Mouse (Mus musculus) liver, embryonic 12.5 days (tissue): ENCODE measurements around the gene Caskin2. TPM values are rescaled to one million over a fixed set of nuclear protein-coding genes. Genes with fewer than 3 reads are reported as not detected.
A peak's percentile ranks its signal among the peaks of the same experiment; 100 is the strongest.
"Not testable (repeated sequence)": the region's sequence is repeated elsewhere in the genome, so short reads cannot be mapped to it uniquely, and the experiment has no call there.

Experiments used
- ATAC-seq: fragments of 200-750 bp; cut with Nextera tagmentation; 2 replicates; pipeline ENCODE4 v1.8.0; 2017; ENCODE audit warnings: moderate number of reproducible peaks, mild to moderate bottlenecking, moderate library complexity
- H3K27ac ChIP-seq: fragments of 300-500 bp; sonication (generic); 2 replicates; pipeline ENCODE4 v1.5.1; 2016; ENCODE audit warnings: mild to moderate bottlenecking
- H3K27me3 ChIP-seq: fragments of 300-500 bp; sonication (generic); replicated peaks from 2 replicates; pipeline ENCODE4 v1.6.1; 2016; ENCODE audit warnings: mild to moderate bottlenecking, moderate library complexity
- H3K36me3 ChIP-seq: fragments of 300-500 bp; sonication (generic); 2 replicates; pipeline ENCODE4 v1.6.1; 2016; ENCODE audit warnings: mild to moderate bottlenecking, moderate library complexity
- H3K4me1 ChIP-seq: fragments of 300-500 bp; sonication (generic); 2 replicates; pipeline ENCODE4 v1.6.1; 2016
- H3K4me2 ChIP-seq: fragments of 300-500 bp; sonication (generic); 2 replicates; pipeline ENCODE4 v1.6.1; 2016; ENCODE audit warnings: mild to moderate bottlenecking, moderate library complexity
- H3K4me3 ChIP-seq: fragments of 300-500 bp; sonication (generic); 2 replicates; pipeline ENCODE4 v1.5.1; 2016; ENCODE audit warnings: mild to moderate bottlenecking, moderate library complexity
- H3K9ac ChIP-seq: fragments of 300-500 bp; sonication (generic); 2 replicates; pipeline ENCODE4 v1.6.1; 2016; ENCODE audit warnings: mild to moderate bottlenecking, moderate library complexity
- H3K9me3 ChIP-seq: fragments of 300-500 bp; sonication (generic); replicated peaks from 2 replicates; pipeline ENCODE4 v1.6.1; 2016; ENCODE audit warnings: mild to moderate bottlenecking, moderate library complexity
- WGBS: fragments of 180-500 bp; shearing (Covaris S2); methylation state at CpG from one replicate; pipeline ENCODE4 v1.1.7; 2016; ENCODE audit not compliant: insufficient replicate concordance; 5-methylcytosine and 5-hydroxymethylcytosine counted together
- polyA plus RNA-seq: library from polyadenylated mRNA; unstranded; fragments of >200 nt; fragmentation: Nextera tagmentation; extraction: Ambion mirVana; gene quantifications from 2 replicates; pipeline ENCODE4 v1.2.1, GENCODE M21; 2016

The Caskin2 gene
- 8.3 and 9.2 TPM in 2 replicates for polyA plus RNA-seq

DNA sequence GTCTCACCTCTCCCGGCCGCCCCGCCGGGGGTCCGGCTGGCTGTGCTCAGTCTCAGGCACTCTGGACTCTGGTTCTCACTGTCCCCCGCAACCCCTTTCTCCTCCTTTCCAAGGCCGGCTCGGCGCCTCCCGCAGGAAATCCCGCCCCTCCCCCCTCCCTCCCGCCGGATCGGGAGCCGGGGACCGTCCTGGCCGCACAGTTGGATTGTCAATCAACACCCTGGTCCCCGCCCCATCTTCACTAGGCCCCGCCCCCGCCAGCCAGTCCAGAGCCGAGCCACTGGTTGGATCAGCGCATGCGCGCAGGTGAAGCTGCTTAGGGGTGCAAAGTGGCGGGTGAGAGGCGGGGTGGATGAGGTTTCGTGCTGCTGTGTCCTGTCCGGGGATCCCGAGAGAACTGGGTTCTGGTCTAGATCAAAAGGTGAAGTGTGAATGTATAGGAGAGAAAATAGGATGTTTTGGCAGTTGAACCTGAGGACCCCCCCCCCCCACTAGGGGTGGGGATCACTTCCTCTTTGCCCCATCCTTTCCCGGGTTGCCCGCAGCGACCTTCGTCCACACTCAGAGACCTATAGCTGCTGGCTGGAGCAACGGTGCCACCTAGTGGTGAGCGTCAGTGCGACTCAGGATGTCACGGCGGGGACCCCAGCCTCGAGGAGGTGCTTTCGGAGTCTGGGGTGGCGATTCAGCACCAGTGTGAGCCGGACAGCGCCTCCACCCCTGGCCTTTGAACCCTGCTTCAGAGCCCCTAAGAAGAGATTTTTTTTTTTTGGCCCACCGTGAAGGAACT is at the start of gene Caskin2:
TSS of gene Caskin2 (minus strand) at position 133 of the 790 bp plus-strand sequence.
- peak; percentile 90 for ATAC-seq
- WGBS: under 1% methylated on average over 44 of the region's 44 CpGs
- Histone ChIP-seq H3K27ac (peak within 1 kb of the TSS; percentile 82), H3K4me1 (peaks cover 65% of the 10 kb centered on the region), H3K9me3 (no peaks in the 10 kb centered on the region), H3K4me2 (peak within 1 kb of the TSS; percentile 99), H3K27me3 (no peaks in the 10 kb centered on the region), H3K9ac (peak within 1 kb of the TSS; percentile 90), H3K36me3 (peaks cover 44% of the 10 kb centered on the region), H3K4me3 (peak within 1 kb of the TSS; percentile 93)

DNA sequence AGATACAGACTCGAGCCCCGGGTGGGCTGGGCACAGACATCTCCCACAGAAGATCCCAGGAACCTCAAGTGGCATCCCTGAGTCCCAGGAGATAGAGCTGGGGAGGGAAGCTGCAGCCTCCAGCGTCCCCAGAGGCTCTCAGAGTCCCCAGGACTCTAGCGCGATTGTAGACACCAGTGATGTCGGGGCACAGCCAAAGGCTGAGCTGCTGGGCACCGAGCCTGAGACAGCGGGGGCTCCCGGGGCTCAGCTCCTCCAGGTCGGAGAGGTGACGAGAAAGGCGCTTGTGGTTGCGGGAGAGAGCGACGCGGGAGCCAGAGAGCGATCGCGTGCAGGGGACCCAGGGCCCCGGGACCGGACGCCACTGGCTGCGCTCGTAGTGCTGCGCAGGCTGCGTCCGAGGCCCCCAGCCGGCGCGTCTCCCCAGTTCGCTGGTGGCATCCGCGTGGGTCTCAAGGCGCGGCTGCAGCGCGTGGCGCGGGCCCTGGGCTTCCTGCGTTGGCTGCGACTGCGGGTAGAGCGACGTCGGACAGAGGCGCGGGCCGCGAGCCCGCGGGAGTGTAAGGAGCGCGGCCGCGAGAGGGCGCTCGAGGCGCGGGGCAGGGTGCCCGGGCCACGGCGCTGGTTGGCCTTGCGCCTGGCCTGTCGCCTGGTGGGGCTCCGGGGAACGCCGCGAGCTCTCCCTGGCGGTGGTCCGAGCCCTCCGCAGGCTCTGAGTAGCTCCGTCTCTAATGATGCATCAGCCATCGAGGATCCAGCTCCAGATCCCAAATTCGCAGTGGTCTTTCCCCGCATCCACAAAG is 45.9 kb upstream of the Caskin2 start:
- 3% methylated on average over 74 of the region's 75 CpGs for WGBS
- H3K36me3 ChIP-seq: peaks cover 17% of the 10 kb centered on the region
- peak; percentile 80 for ATAC-seq
- 0 out of 2 replicates have a peak, but pooled peaks cover 7% of the 10 kb centered on the region for H3K9me3 ChIP-seq
- peak overlapping the region; percentile 73 for H3K4me2 ChIP-seq
- H3K4me3 ChIP-seq: peak overlapping the region; percentile 49
- H3K27me3 ChIP-seq: peaks cover 84% of the 10 kb centered on the region
- peaks cover 14% of the 10 kb centered on the region for H3K4me1 ChIP-seq
- H3K27ac ChIP-seq: no peak overlapping the region
- peak overlapping the region; percentile 27; the same call in 1 of the 2 replicates for H3K9ac ChIP-seq

DNA sequence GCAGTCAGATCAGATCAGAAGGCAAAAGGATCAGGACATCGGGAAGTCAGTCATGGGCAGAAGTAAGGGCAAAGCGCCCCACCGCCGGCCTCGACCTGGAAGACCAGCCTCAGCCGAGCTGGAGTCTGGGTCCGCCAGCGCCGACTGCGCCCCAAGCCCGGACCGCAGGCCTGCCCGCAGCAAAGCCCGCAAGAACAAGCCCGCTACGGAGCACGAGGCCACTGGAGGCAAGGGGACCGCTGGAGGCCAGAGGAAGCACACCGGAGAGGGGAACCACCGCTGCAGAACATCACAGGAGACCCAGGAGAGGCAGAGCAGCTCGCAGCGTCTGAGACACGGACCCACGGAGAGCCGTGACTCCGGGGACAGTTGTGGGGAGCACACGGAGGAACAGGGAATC is 44.9 kb upstream of the Caskin2 start, which contains the start of gene Myo15b:
TSS of gene Myo15b (plus strand) at position 53 of the 400 bp plus-strand sequence.
- Histone ChIP-seq H3K27me3 (peaks cover 83% of the 10 kb centered on the region), H3K4me1 (peaks cover 14% of the 10 kb centered on the region), H3K4me3 (peak within 1 kb of the TSS; percentile 49), H3K36me3 (peaks cover 27% of the 10 kb centered on the region), H3K27ac (no peak within 1 kb of the TSS), H3K4me2 (peak within 1 kb of the TSS; percentile 73), H3K9me3 (0 out of 2 replicates have a peak, but pooled peaks cover 7% of the 10 kb centered on the region), H3K9ac (peak within 1 kb of the TSS; percentile 27; the same call in 1 of the 2 replicates)
- whole genome bisulfite sequencing: 13% methylated on average over 27 of the region's 27 CpGs
- ATAC-seq: no peak

DNA sequence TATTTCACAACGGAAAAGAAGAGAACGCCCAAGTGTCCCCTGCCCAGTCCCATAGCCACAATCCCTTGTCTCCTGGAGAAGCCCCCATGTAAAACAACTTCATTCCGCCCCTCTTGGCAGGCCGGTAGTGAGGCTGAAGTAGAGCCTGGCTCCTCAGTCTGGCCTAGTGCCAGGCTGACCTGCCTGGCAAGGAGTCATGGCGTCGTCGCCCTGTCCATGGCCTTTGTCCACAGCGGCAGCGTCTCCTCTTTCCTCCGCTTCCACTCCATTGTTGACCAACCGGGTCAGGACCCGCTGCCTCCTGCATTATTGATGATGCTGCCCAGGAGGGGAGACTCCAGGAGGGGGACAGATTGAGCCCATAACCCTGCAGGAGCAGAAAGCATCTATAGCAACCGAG is 44.5 kb upstream of the Caskin2 start:
- no peak overlapping the region for H3K27ac ChIP-seq
- H3K4me3 ChIP-seq: no peak overlapping the region
- 69% methylated on average over 13 of the region's 13 CpGs for WGBS
- no peak for ATAC-seq
- H3K4me1 ChIP-seq: peaks cover 14% of the 10 kb centered on the region
- H3K27me3 ChIP-seq: peaks cover 79% of the 10 kb centered on the region
- 0 out of 2 replicates have a peak, but pooled peaks cover 7% of the 10 kb centered on the region for H3K9me3 ChIP-seq
- H3K9ac ChIP-seq: no peak overlapping the region
- no peak overlapping the region for H3K4me2 ChIP-seq
- H3K36me3 ChIP-seq: peaks cover 31% of the 10 kb centered on the region

DNA sequence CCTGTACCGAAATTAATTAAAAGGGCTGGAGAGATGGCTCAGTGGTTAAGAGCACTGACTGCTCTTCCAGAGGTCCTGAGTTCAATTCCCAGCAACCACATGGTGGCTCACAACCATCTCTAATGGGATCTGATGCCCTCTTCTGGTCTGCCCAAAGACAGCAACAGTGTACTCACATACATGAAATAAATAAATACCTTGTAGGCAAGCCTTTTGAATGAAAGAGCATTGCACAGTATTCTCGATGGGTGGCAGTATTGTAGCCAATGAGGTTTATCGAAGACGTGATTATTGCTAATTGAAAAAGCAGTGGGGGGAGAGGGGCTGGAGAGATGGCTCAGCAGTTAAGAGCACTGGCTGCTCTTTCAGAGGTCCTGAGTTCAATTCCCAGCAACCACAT is 43.7 kb upstream of the Caskin2 start:
- not testable (repeated sequence) for ATAC-seq, H3K9ac ChIP-seq, H3K4me3 ChIP-seq, H3K4me2 ChIP-seq, H3K9me3 ChIP-seq, H3K27ac ChIP-seq
- WGBS: 86% methylated on average over 4 of the region's 4 CpGs
- H3K27me3 ChIP-seq: peaks cover 71% of the 10 kb centered on the region
- H3K4me1 ChIP-seq: peaks cover 14% of the 10 kb centered on the region
- peaks cover 39% of the 10 kb centered on the region for H3K36me3 ChIP-seq

DNA sequence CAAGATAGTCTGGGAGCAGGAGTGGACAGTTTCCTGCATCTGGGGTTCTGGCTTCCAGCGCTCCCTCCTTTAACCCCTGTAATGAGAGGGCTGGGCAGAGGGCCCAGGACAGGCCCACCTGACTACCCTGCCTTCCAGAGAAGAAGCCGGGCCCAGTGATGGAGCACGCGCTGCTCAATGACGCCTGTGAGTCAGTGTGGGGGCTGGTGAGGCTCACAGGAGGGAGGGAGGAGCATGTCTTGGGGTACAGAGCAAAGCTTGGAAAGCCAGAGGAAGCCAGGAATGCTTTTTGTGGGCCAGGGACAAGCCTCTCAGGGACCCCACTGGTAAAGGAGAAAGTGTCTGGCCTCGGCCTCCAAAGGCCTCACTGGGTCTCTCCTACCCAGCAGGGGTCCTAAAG is 41.2 kb upstream of the Caskin2 start:
- 0 out of 2 replicates have a peak, but pooled peaks cover 7% of the 10 kb centered on the region for H3K9me3 ChIP-seq
- peaks cover 14% of the 10 kb centered on the region for H3K4me1 ChIP-seq
- peaks cover 46% of the 10 kb centered on the region for H3K27me3 ChIP-seq
- no peak for ATAC-seq
- H3K9ac ChIP-seq: no peak overlapping the region
- no peak overlapping the region for H3K4me3 ChIP-seq
- H3K36me3 ChIP-seq: peaks cover 64% of the 10 kb centered on the region
- 80% methylated on average over 6 of the region's 6 CpGs for WGBS
- no peak overlapping the region for H3K27ac ChIP-seq
- H3K4me2 ChIP-seq: no peak overlapping the region

DNA sequence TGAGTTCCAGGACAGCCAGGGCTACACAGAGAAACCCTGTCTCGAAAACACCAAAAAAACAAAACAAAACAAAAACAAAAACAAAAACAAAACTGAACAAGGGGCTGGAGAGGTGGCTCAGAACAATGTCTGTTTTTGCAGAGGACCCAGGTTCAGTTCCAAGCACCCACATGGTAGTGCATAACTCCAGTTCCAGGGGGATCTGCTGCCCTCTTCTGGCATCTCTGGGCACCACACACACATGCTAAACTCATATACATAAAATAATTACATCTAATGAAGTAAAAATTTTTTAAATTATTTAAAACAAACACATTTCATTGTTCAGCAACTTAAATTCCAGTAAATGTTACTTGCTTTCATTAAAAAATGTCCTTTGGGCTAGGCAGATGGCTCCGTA is 32.4 kb upstream of the Caskin2 start:
- H3K4me3 ChIP-seq: no peak overlapping the region
- no peak overlapping the region for H3K4me2 ChIP-seq
- H3K9ac ChIP-seq: no peak overlapping the region
- peaks cover 7% of the 10 kb centered on the region for H3K9me3 ChIP-seq
- H3K27me3 ChIP-seq: no peaks in the 10 kb centered on the region
- WGBS: 92% methylated on average over 2 of the region's 2 CpGs
- no peak for ATAC-seq
- H3K4me1 ChIP-seq: peaks cover 38% of the 10 kb centered on the region
- no peak overlapping the region for H3K27ac ChIP-seq
- peaks cover 71% of the 10 kb centered on the region for H3K36me3 ChIP-seq

DNA sequence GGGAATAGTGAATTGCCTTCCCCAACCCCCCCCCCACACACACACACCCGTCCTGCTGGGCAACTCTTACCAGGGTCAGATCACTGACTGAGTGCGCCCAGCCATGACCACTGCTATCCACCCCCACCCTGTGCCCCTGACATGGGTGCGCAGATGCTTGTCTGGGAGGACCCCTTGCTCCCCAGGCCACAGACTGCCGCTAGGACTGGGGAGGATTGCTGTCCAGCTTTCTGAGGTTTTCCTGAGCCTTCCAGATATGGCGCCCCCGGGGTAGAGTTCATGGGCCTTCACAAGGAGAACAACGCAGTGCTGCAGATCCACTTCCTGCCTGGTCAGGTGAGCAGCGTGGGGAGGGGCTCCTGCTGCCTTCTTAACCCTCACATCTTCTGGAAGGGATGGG is 30.8 kb upstream of the Caskin2 start:
- H3K4me1 ChIP-seq: peaks cover 49% of the 10 kb centered on the region
- peaks cover 55% of the 10 kb centered on the region for H3K36me3 ChIP-seq
- H3K4me2 ChIP-seq: no peak overlapping the region
- H3K9ac ChIP-seq: no peak overlapping the region
- ATAC-seq: no peak
- WGBS: 62% methylated on average over 8 of the region's 8 CpGs
- H3K27ac ChIP-seq: peak overlapping the region; percentile 36; the same call in 1 of the 2 replicates
- peaks cover 7% of the 10 kb centered on the region for H3K9me3 ChIP-seq
- no peaks in the 10 kb centered on the region for H3K27me3 ChIP-seq
- no peak overlapping the region for H3K4me3 ChIP-seq

DNA sequence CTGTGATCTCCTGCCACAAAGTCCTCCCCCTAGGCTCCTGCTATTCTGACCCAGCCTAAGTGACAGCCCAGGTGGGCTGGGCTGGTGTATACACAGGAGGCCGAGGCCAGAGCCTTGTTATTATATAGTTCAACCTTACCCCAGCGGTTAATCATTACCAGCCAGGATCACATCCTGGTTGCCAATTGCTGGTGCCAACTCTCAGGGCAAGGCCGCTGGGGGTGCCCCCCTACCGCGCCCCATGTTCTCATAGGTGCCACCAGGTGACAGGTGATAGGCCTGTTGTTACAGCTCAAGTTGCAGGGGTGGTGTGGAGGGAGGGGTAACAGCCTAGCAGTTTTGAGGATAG is 30.4 kb upstream of the Caskin2 start:
- Histone ChIP-seq H3K9ac (no peak overlapping the region), H3K9me3 (peaks cover 7% of the 10 kb centered on the region), H3K4me1 (peaks cover 52% of the 10 kb centered on the region), H3K36me3 (peaks cover 52% of the 10 kb centered on the region), H3K27ac (peak overlapping the region; percentile 36; the same call in 1 of the 2 replicates), H3K4me2 (no peak overlapping the region), H3K4me3 (no peak overlapping the region), H3K27me3 (no peaks in the 10 kb centered on the region)
- no peak for ATAC-seq
- WGBS: 89% methylated on average over 5 of the region's 5 CpGs

DNA sequence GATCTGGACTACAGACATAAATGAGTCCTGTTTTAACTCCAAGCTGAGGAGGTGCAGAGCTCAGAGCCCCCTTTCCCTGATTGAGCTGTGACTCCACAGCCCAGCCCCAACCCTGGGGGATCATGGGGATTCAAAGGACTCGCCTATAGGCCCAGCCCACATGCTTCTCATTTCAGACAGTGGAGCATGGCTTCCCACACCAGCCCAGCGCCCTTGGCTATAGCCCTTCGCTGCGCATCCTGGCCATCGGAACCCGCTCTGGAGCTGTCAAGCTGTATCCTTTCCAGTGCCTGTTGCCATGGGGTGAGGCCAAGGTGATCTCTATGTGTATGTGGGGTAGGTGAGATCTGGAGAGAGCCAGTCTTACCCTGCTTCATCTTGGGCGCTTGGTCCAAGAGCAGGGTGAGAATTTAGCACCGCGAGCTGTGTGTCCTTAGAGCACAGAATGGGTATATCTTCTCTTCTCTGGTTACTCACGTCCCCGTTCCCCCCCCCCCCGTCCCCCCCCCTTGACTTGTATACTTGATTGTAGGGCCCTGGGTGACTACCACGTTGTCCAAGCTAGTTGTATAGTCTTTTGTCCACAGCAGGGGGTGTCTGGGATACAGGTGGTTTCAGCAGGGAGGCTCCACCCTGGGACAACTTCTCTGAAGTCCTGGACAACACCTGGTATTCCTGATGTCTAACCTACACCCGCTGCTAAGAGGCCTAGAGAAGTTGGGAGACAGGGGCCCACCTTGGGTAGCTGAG is 29.9 kb upstream of the Caskin2 start:
- peak overlapping the region; percentile 36 for H3K9ac ChIP-seq
- H3K4me2 ChIP-seq: 0 out of 2 replicates have a peak overlapping the region, but pooled peaks have one; percentile 65
- peaks cover 7% of the 10 kb centered on the region for H3K9me3 ChIP-seq
- H3K36me3 ChIP-seq: peaks cover 46% of the 10 kb centered on the region
- H3K27ac ChIP-seq: peak overlapping the region; percentile 84
- 75% methylated on average over 12 of the region's 14 CpGs for WGBS
- H3K4me3 ChIP-seq: no peak overlapping the region
- ATAC-seq: no peak
- peaks cover 58% of the 10 kb centered on the region for H3K4me1 ChIP-seq
- H3K27me3 ChIP-seq: no peaks in the 10 kb centered on the region

DNA sequence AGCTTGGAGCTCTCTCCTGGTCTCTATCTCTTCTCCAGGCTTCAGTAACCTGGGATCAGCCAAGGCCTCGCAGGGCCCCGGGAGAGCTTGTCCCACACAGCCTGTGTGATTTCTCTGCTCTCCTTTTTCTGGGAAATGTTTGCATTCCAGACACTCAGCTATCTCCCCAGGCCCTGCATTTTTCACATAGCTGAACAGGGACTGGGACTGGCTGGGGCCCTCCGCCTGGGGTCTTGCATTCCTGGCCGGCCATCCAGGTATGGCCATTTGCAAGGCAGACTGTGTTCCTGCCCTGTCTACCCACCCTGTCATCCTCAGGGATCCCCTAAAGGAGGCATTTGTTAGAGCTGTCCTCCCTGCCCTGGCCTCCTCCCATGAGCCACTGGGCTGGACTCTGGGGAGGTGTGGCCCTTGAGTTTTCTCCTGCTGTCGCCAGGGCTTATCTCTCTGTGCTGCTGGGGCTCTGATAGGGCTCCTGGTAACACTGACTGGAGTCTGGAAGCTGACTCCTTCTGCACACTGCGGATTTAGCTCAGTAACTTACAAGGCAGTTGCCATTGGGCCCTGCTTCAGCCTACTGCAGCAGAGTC is 28.6 kb upstream of the Caskin2 start:
- ATAC-seq: peak; percentile 96
- WGBS: 17% methylated on average over 6 of the region's 6 CpGs
- Histone ChIP-seq H3K4me3 (peak overlapping the region; percentile 16; the same call in 1 of the 2 replicates), H3K4me1 (peaks cover 65% of the 10 kb centered on the region), H3K9me3 (peaks cover 7% of the 10 kb centered on the region), H3K27ac (peak overlapping the region; percentile 84), H3K27me3 (no peaks in the 10 kb centered on the region), H3K36me3 (peaks cover 37% of the 10 kb centered on the region), H3K4me2 (peak overlapping the region; percentile 65), H3K9ac (peak overlapping the region; percentile 39)
